Mouse (Mus musculus) gastrocnemius, postnatal 4 days (tissue): ENCODE results near the gene Spon1. TPM values are rescaled to one million over a fixed set of nuclear protein-coding genes. Genes with fewer than 3 reads are reported as not detected.

Experiments
- DNase-seq, 2 experiments: peaks; one replicate each; pipeline ENCODE4 v3.0.0; 2021 to 2022; ENCODE audit warnings: low spot score in 2 of 2, mixed read lengths in 2 of 2
- total RNA-seq, 2 experiments: library from RNA; stranded (reverse); gene quantifications; 2 replicates each; pipeline ENCODE4 v1.2.3; 2021

Gene Spon1
- total RNA-seq, 2 experiments from 2014 or later: 6.1 to 7.1 TPM

- no peak for DNase-seq
These were observed 222.4 kb downstream of the Spon1 start for GRCm38 (mm10) chr7:113988156-113988555.

GRCm38 (mm10) chr7:113997675-113998354 lies 232.0 kb downstream of the Spon1 start:
- DNase-seq: no peak

- no peak for DNase-seq
These were observed 238.4 kb downstream of the Spon1 start for GRCm38 (mm10) chr7:114004171-114004570.

GRCm38 (mm10) chr7:114005499-114005898 lies 239.7 kb downstream of the Spon1 start:
- no peak for DNase-seq

GRCm38 (mm10) chr7:114006456-114006855 lies 240.7 kb downstream of the Spon1 start:
- no peak for DNase-seq

GRCm38 (mm10) chr7:114007565-114007964 lies 241.8 kb downstream of the Spon1 start:
- DNase-seq: no peak

GRCm38 (mm10) chr7:114011726-114012443 lies 246.1 kb downstream of the Spon1 start:
- DNase-seq: no peak

- no peak for DNase-seq
These were observed 250.5 kb downstream of the Spon1 start for GRCm38 (mm10) chr7:114016001-114016949.

- DNase-seq: no peak
These were observed 253.1 kb downstream of the Spon1 start for GRCm38 (mm10) chr7:114018861-114019260.

- no peak for DNase-seq
These were observed 254.4 kb downstream of the Spon1 start for GRCm38 (mm10) chr7:114020057-114020703.

- DNase-seq: peak; percentile 52 to 69
These were observed 254.9 kb downstream of the Spon1 start for GRCm38 (mm10) chr7:114020704-114021093.

GRCm38 (mm10) chr7:114026923-114027322 lies 261.1 kb downstream of the Spon1 start:
- DNase-seq: no peak

GRCm38 (mm10) chr7:114027406-114027805 lies 261.6 kb downstream of the Spon1 start:
- DNase-seq: no peak

- DNase-seq: no peak
These were observed 263.0 kb downstream of the Spon1 start for GRCm38 (mm10) chr7:114028828-114029227.

- DNase-seq: peak in 1 of 2 experiments; percentile 59
These were observed 263.8 kb downstream of the Spon1 start for GRCm38 (mm10) chr7:114029596-114029995.

GRCm38 (mm10) chr7:114037237-114037636 lies 271.4 kb downstream of the Spon1 start:
- DNase-seq: no peak

GRCm38 (mm10) chr7:114041349-114041748 lies 275.6 kb downstream of the Spon1 start:
- no peak for DNase-seq

GRCm38 (mm10) chr7:114042973-114043928 lies 277.5 kb downstream of the Spon1 start:
- no peak for DNase-seq

GRCm38 (mm10) chr7:114043929-114044549 lies 278.2 kb downstream of the Spon1 start:
- DNase-seq: no peak
